Mouse (Mus musculus): ENCODE data around the gene Hcn1.

The Hcn1 gene

GRCm38 (mm10) chr13:117669303-117669702 is 67.2 kb downstream of the Hcn1 start:
- H3K27me3 ChIP-seq (ENCODE audit: insufficient read depth, low read length), result no peaks in the 10 kb centered on the region
- H3K9me3 ChIP-seq (ENCODE audit: low read length), result no peaks in the 10 kb centered on the region
- H3K4me3 ChIP-seq (replicated peaks; ENCODE audit: low read length), result no peak overlapping the region
- no peaks in the 10 kb centered on the region for H3K36me3 ChIP-seq (ENCODE audit: insufficient read depth, low read length)
- TF ChIP-seq CTCF (conservative IDR thresholded peaks at IDR 0.05; ENCODE audit: low read length) (no peak), POU5F1 (IDR thresholded peaks at IDR 0.05; ENCODE audit: borderline replicate concordance, low read length) (no peak), NANOG (IDR thresholded peaks at IDR 0.05; ENCODE audit: borderline replicate concordance, low read length) (no peak)
- no peaks in the 10 kb centered on the region for H3K4me1 ChIP-seq (replicated peaks; ENCODE audit: low read depth, low read length)

GRCm38 (mm10) chr13:117671851-117672250 is 69.7 kb downstream of the Hcn1 start:
- no peaks in the 10 kb centered on the region for H3K4me1 ChIP-seq (replicated peaks; ENCODE audit: low read depth, low read length)
- TF ChIP-seq NANOG (IDR thresholded peaks at IDR 0.05; ENCODE audit: borderline replicate concordance, low read length) (no peak), CTCF (conservative IDR thresholded peaks at IDR 0.05; ENCODE audit: low read length) (no peak), POU5F1 (IDR thresholded peaks at IDR 0.05; ENCODE audit: borderline replicate concordance, low read length) (no peak)
- no peaks in the 10 kb centered on the region for H3K27me3 ChIP-seq (ENCODE audit: insufficient read depth, low read length)
- H3K36me3 ChIP-seq (ENCODE audit: insufficient read depth, low read length), result no peaks in the 10 kb centered on the region
- no peak overlapping the region for H3K4me3 ChIP-seq (replicated peaks; ENCODE audit: low read length)
- H3K9me3 ChIP-seq (ENCODE audit: low read length), result no peaks in the 10 kb centered on the region

GRCm38 (mm10) chr13:117676418-117676817 is 74.3 kb downstream of the Hcn1 start:
- no peak for TF ChIP-seq POU5F1 (IDR thresholded peaks at IDR 0.05; ENCODE audit: borderline replicate concordance, low read length)
- TF ChIP-seq NANOG (IDR thresholded peaks at IDR 0.05; ENCODE audit: borderline replicate concordance, low read length), result no peak
- TF ChIP-seq CTCF (conservative IDR thresholded peaks at IDR 0.05; ENCODE audit: low read length), result no peak

GRCm38 (mm10) chr13:117687670-117688069 is 85.5 kb downstream of the Hcn1 start:
- no peak overlapping the region for H3K4me3 ChIP-seq (replicated peaks; ENCODE audit: low read length)
- no peaks in the 10 kb centered on the region for H3K9me3 ChIP-seq (ENCODE audit: low read length)
- H3K36me3 ChIP-seq (ENCODE audit: insufficient read depth, low read length), result no peaks in the 10 kb centered on the region
- H3K27me3 ChIP-seq (ENCODE audit: insufficient read depth, low read length), result no peaks in the 10 kb centered on the region
- TF ChIP-seq NANOG (IDR thresholded peaks at IDR 0.05; ENCODE audit: borderline replicate concordance, low read length) (no peak), CTCF (conservative IDR thresholded peaks at IDR 0.05; ENCODE audit: low read length) (no peak), POU5F1 (IDR thresholded peaks at IDR 0.05; ENCODE audit: borderline replicate concordance, low read length) (no peak)
- no peaks in the 10 kb centered on the region for H3K4me1 ChIP-seq (replicated peaks; ENCODE audit: low read depth, low read length)

More at GRCm38 (mm10) chr13:117676418-117676817, 74.3 kb downstream of the Hcn1 start:
- Histone ChIP-seq H3K4me1 (replicated peaks; ENCODE audit: low read depth, low read length) (no peaks in the 10 kb centered on the region), H3K4me3 (replicated peaks; ENCODE audit: low read length) (no peak overlapping the region), H3K36me3 (ENCODE audit: insufficient read depth, low read length) (no peaks in the 10 kb centered on the region), H3K9me3 (ENCODE audit: low read length) (no peaks in the 10 kb centered on the region), H3K27me3 (ENCODE audit: insufficient read depth, low read length) (no peaks in the 10 kb centered on the region)

GRCm38 (mm10) chr13:117694729-117695332 is 92.7 kb downstream of the Hcn1 start:
- H3K4me3 ChIP-seq (replicated peaks; ENCODE audit: low read length), result no peak overlapping the region
- H3K4me1 ChIP-seq (replicated peaks; ENCODE audit: low read depth, low read length), result no peaks in the 10 kb centered on the region
- no peaks in the 10 kb centered on the region for H3K36me3 ChIP-seq (ENCODE audit: insufficient read depth, low read length)
- no peaks in the 10 kb centered on the region for H3K27me3 ChIP-seq (ENCODE audit: insufficient read depth, low read length)
- TF ChIP-seq NANOG (IDR thresholded peaks at IDR 0.05; ENCODE audit: borderline replicate concordance, low read length) (no peak), CTCF (conservative IDR thresholded peaks at IDR 0.05; ENCODE audit: low read length) (no peak), POU5F1 (IDR thresholded peaks at IDR 0.05; ENCODE audit: borderline replicate concordance, low read length) (no peak)
- H3K9me3 ChIP-seq (ENCODE audit: low read length), result no peaks in the 10 kb centered on the region

GRCm38 (mm10) chr13:117705573-117705972 is 103.5 kb downstream of the Hcn1 start:
- H3K36me3 ChIP-seq (ENCODE audit: insufficient read depth, low read length), result no peaks in the 10 kb centered on the region
- no peaks in the 10 kb centered on the region for H3K4me1 ChIP-seq (replicated peaks; ENCODE audit: low read depth, low read length)
- no peak overlapping the region for H3K4me3 ChIP-seq (replicated peaks; ENCODE audit: low read length)
- TF ChIP-seq POU5F1 (IDR thresholded peaks at IDR 0.05; ENCODE audit: borderline replicate concordance, low read length) (no peak), CTCF (conservative IDR thresholded peaks at IDR 0.05; ENCODE audit: low read length) (no peak), NANOG (IDR thresholded peaks at IDR 0.05; ENCODE audit: borderline replicate concordance, low read length) (no peak)
- H3K9me3 ChIP-seq (ENCODE audit: low read length), result no peaks in the 10 kb centered on the region
- no peaks in the 10 kb centered on the region for H3K27me3 ChIP-seq (ENCODE audit: insufficient read depth, low read length)

GRCm38 (mm10) chr13:117705997-117706396 is 103.9 kb downstream of the Hcn1 start:
- no peaks in the 10 kb centered on the region for H3K4me1 ChIP-seq (replicated peaks; ENCODE audit: low read depth, low read length)
- H3K4me3 ChIP-seq (replicated peaks; ENCODE audit: low read length), result no peak overlapping the region
- no peaks in the 10 kb centered on the region for H3K9me3 ChIP-seq (ENCODE audit: low read length)
- TF ChIP-seq CTCF (conservative IDR thresholded peaks at IDR 0.05; ENCODE audit: low read length) (no peak), NANOG (IDR thresholded peaks at IDR 0.05; ENCODE audit: borderline replicate concordance, low read length) (no peak), POU5F1 (IDR thresholded peaks at IDR 0.05; ENCODE audit: borderline replicate concordance, low read length) (no peak)
- no peaks in the 10 kb centered on the region for H3K27me3 ChIP-seq (ENCODE audit: insufficient read depth, low read length)
- H3K36me3 ChIP-seq (ENCODE audit: insufficient read depth, low read length), result no peaks in the 10 kb centered on the region

GRCm38 (mm10) chr13:117706496-117706895 is 104.4 kb downstream of the Hcn1 start:
- H3K27me3 ChIP-seq (ENCODE audit: insufficient read depth, low read length), result no peaks in the 10 kb centered on the region
- no peak for TF ChIP-seq CTCF (conservative IDR thresholded peaks at IDR 0.05; ENCODE audit: low read length)
- TF ChIP-seq POU5F1 (IDR thresholded peaks at IDR 0.05; ENCODE audit: borderline replicate concordance, low read length), result no peak
- no peak for TF ChIP-seq NANOG (IDR thresholded peaks at IDR 0.05; ENCODE audit: borderline replicate concordance, low read length)
- H3K4me1 ChIP-seq (replicated peaks; ENCODE audit: low read depth, low read length), result no peaks in the 10 kb centered on the region
- H3K9me3 ChIP-seq (ENCODE audit: low read length), result no peaks in the 10 kb centered on the region
- H3K36me3 ChIP-seq (ENCODE audit: insufficient read depth, low read length), result no peaks in the 10 kb centered on the region
- no peak overlapping the region for H3K4me3 ChIP-seq (replicated peaks; ENCODE audit: low read length)

Data from E14TG2a.4 (cell line).